Mouse (Mus musculus) forebrain, embryonic 16.5 days (tissue): ENCODE results near the gene Sirt6. TPM values are rescaled to one million over a fixed set of nuclear protein-coding genes. Genes with fewer than 3 reads are reported as not detected.
A peak's percentile ranks its signal among the peaks of the same experiment; 100 is the strongest.

Experiments
- ATAC-seq: fragments of 200-750 bp; cut with Nextera tagmentation; 2 replicates; pipeline ENCODE4 v1.8.0; 2017; ENCODE audit warnings: mild to moderate bottlenecking, moderate library complexity
- H3K27ac ChIP-seq: fragments of 300-500 bp; sonication (generic); 2 replicates; pipeline ENCODE4 v1.5.1; 2014; ENCODE audit warnings: low read length, control low read depth
- H3K27me3 ChIP-seq: fragments of 300-500 bp; sonication (generic); replicated peaks from 2 replicates; pipeline ENCODE4 v1.6.1; 2014; ENCODE audit warnings: low read length; ENCODE audit not compliant: control insufficient read depth, insufficient read depth
- H3K36me3 ChIP-seq: fragments of 300-500 bp; sonication (generic); 2 replicates; pipeline ENCODE4 v1.6.1; 2014; ENCODE audit not compliant: control insufficient read depth, insufficient read depth
- H3K4me1 ChIP-seq: fragments of 300-500 bp; sonication (generic); replicated peaks from 2 replicates; pipeline ENCODE4 v1.6.1; 2014; ENCODE audit warnings: low read length; ENCODE audit not compliant: control insufficient read depth, insufficient read depth
- H3K4me2 ChIP-seq: fragments of 300-500 bp; sonication (generic); 2 replicates; pipeline ENCODE4 v1.6.1; 2014; ENCODE audit warnings: mild to moderate bottlenecking, low read length, control low read depth
- H3K4me3 ChIP-seq: fragments of 300-500 bp; sonication (generic); replicated peaks from 2 replicates; pipeline ENCODE4 v1.5.1; 2014; ENCODE audit warnings: mild to moderate bottlenecking, low read length, control low read depth
- H3K9ac ChIP-seq: fragments of 300-500 bp; sonication (generic); replicated peaks from 2 replicates; pipeline ENCODE4 v1.6.1; 2014; ENCODE audit warnings: low read depth, low read length, control low read depth
- H3K9me3 ChIP-seq: fragments of 300-500 bp; sonication (generic); 2 replicates; pipeline ENCODE4 v1.6.1; 2016; ENCODE audit warnings: low read length; ENCODE audit not compliant: control insufficient read depth
- WGBS: fragments of 180-500 bp; shearing (Covaris S2); extraction: QIAGEN DNeasy Blood & Tissue Kit; methylation state at CpG from one replicate; pipeline ENCODE4 v1.1.7; 2014; 5-methylcytosine and 5-hydroxymethylcytosine counted together
- polyA plus RNA-seq: library from polyadenylated mRNA; unstranded; fragments of >200 nt; fragmentation: Nextera tagmentation; extraction: Ambion mirVana; gene quantifications from 2 replicates; pipeline ENCODE4 v1.2.1, GENCODE M21; 2015

Sirt6 gene
- polyA plus RNA-seq, 1 experiment from 2014 or later, result 55.1 TPM

DNA sequence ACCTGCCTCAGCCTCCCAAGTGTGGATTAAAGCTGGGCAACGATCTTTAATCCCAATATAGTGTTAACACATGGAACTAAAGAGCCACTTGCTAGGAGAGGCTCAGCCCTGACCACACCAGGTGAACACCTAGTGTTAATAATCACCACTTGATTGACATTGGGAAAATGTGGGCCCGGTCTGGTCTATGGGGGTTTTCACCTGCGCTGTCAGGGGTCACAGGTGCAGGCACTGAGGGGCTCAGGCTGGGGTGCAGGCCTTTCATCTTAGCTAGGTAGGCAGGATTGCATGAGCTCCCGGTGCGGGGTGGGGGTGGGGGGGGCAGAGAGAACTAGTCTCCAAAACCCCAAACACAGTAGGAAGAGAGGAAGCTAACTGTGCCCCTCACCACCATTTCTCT lies 28.0 kb downstream of the Sirt6 start:
- no peak overlapping the region for H3K4me2 ChIP-seq
- 81% methylated on average over 5 of the region's 5 CpGs for WGBS
- H3K4me1 ChIP-seq, result peaks cover 43% of the 10 kb centered on the region
- H3K27me3 ChIP-seq, result peaks cover 21% of the 10 kb centered on the region
- H3K36me3 ChIP-seq, result no peaks in the 10 kb centered on the region
- no peaks in the 10 kb centered on the region for H3K9me3 ChIP-seq
- H3K9ac ChIP-seq, result no peak overlapping the region
- H3K27ac ChIP-seq, result no peak overlapping the region
- H3K4me3 ChIP-seq, result no peak overlapping the region
- ATAC-seq, result no peak

DNA sequence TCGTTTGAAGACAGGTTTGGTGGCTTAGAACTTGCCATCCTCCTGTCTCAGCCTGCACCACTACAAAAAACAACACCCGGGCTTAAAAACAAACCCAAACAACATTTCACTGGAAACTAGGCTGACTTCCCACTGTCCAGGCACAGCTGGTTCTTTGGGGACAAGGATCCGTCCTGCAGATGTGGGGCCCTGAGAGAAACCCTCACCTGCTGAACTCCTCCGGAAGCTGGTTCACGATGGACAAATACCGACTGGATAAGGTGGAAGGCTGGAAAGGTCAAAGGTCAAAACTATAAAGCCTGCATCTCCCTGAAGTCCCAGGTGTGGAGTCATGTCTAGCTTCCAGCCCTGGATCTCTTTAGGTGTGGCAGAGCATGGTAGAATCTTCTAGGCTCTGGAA lies 28.7 kb downstream of the Sirt6 start:
- ATAC-seq, result no peak
- H3K27me3 ChIP-seq, result peaks cover 24% of the 10 kb centered on the region

DNA sequence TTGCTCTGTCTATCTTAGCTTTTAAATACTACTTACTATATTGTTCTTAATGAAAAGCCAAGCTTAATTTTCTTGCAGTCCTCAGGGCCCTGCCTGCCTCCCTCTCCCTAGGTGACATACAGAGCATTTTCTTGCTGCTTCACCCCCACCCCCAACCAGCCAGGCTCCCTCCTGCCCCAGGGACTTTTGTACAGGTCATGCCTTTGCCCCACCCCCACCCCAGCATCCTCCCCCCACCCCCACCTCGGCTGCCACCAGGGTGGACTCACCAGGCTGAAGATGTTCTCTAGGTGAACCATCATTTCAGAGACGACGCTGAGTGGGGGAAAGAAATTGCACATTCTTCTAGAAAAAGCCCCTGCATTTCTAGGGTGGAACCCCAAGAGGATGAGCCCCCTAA lies 29.3 kb downstream of the Sirt6 start:
- Histone ChIP-seq H3K9me3 (no peaks in the 10 kb centered on the region), H3K36me3 (no peaks in the 10 kb centered on the region), H3K4me3 (no peak overlapping the region), H3K4me2 (no peak overlapping the region), H3K27ac (no peak overlapping the region), H3K4me1 (peaks cover 43% of the 10 kb centered on the region), H3K27me3 (peaks cover 27% of the 10 kb centered on the region), H3K9ac (no peak overlapping the region)
- no peak for ATAC-seq
- 47% methylated on average over 3 of the region's 3 CpGs for WGBS

More for the DNA sequence above, 28.7 kb downstream of the Sirt6 start:
- H3K4me2 ChIP-seq, result no peak overlapping the region
- no peaks in the 10 kb centered on the region for H3K36me3 ChIP-seq
- H3K9ac ChIP-seq, result no peak overlapping the region
- 56% methylated on average over 6 of the region's 6 CpGs for WGBS
- H3K9me3 ChIP-seq, result no peaks in the 10 kb centered on the region
- no peak overlapping the region for H3K27ac ChIP-seq
- peaks cover 43% of the 10 kb centered on the region for H3K4me1 ChIP-seq
- no peak overlapping the region for H3K4me3 ChIP-seq

DNA sequence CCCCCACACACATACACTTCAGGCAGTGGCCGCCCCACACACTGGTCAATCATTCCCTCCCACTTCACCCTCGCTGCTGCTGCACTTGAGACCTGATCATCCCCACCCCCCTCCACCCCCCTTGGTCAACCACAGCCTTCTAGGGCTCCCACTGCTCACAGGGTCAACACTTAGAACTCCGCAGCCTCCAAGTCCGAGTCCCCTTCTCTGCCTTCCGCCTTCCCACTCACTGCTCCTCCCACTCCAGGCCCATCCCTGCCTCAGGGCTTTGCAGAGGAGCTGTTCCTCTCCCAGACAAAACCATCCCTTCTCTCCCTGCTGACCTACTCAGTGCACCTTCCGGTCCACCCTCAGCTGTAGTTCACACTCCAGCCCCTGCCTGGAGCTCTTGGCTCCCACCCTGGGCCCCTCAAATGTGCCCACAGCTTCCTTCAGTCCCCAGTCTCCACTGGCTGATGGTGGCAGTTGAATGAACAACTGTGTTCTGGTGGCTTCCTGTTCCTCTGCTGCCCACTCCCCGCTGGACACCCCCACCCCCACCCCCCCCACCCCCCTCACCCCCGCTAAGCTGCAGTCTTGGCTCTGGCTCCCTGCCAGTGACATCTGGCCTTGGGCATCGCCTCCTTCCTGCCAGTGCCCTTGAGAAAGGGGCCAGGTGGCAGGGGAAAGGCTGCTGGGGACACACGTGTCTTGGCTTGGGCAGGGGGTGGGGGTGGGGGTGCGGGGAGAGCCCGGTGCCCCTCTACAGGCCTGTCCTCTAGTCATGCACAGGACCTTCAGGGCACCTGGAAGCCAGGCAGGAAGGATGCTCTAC lies 30.3 kb downstream of the Sirt6 start:
- peak; percentile 14 for ATAC-seq
- Histone ChIP-seq H3K36me3 (no peaks in the 10 kb centered on the region), H3K9ac (no peak overlapping the region), H3K4me3 (no peak overlapping the region), H3K27ac (no peak overlapping the region), H3K4me2 (no peak overlapping the region), H3K9me3 (no peaks in the 10 kb centered on the region), H3K4me1 (peaks cover 39% of the 10 kb centered on the region), H3K27me3 (peaks cover 30% of the 10 kb centered on the region)
- WGBS, result 7% methylated on average over 12 of the region's 12 CpGs

GRCm38 (mm10) chr10:81596611-81597010 lies 31.0 kb downstream of the Sirt6 start:
- Histone ChIP-seq H3K27me3 (peaks cover 27% of the 10 kb centered on the region), H3K27ac (peak overlapping the region; percentile 14; the same call in 1 of the 2 replicates), H3K9me3 (no peaks in the 10 kb centered on the region), H3K4me1 (peaks cover 38% of the 10 kb centered on the region), H3K9ac (peak overlapping the region; percentile 46), H3K36me3 (no peaks in the 10 kb centered on the region), H3K4me3 (peak overlapping the region; percentile 15; the same call in 1 of the 2 replicates), H3K4me2 (peak overlapping the region; percentile 37)
- no peak for ATAC-seq
- 0% methylated on average over 10 of the region's 10 CpGs for WGBS

DNA sequence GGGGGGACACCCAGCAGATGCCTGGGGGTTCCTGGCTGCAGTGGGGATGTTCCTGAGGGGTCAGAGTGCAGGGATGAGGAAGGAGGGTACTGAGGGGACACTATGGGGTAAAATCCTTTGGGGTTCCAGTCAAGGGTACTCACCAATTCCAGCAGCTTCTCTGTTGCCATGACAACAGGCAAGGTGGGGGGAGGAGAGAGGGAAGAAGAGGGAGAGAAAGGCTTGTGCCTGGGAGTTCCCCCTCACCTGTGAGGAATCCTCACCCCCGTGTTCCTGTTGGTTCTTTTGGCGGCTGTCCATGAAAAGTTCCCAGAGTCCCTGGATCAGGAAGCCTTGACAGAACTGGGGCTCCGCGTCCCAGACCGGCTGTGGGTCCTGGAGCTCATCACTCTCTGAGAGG lies 32.0 kb downstream of the Sirt6 start:
- Histone ChIP-seq H3K4me3 (no peak overlapping the region), H3K4me1 (peaks cover 28% of the 10 kb centered on the region), H3K4me2 (no peak overlapping the region), H3K9me3 (no peaks in the 10 kb centered on the region), H3K27me3 (peaks cover 27% of the 10 kb centered on the region), H3K36me3 (no peaks in the 10 kb centered on the region), H3K9ac (no peak overlapping the region), H3K27ac (no peak overlapping the region)
- 43% methylated on average over 5 of the region's 5 CpGs for WGBS
- no peak for ATAC-seq

DNA sequence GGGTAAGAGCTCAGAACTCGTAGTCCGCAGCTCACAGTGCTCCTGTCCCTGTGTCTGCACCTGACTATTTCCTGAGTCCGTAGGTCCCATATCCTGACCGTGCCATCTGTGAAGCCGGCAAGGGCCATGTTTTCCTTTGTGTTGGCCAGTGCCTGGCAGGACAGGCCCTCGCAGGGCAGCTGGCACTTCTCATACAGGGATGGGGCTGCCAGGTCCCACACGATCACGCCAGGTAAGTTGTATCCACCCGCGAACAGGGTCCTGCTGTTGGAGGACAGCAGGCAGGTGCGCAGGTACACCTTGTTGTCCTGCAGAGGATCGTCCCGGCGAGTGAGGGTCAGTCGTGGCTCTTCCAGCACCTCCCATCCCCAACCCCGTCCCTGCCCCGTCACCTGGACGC lies 33.7 kb downstream of the Sirt6 start:
- Histone ChIP-seq H3K9me3 (no peaks in the 10 kb centered on the region), H3K4me3 (no peak overlapping the region), H3K36me3 (no peaks in the 10 kb centered on the region), H3K9ac (no peak overlapping the region), H3K27ac (no peak overlapping the region), H3K4me1 (peaks cover 26% of the 10 kb centered on the region), H3K4me2 (no peak overlapping the region), H3K27me3 (peaks cover 25% of the 10 kb centered on the region)
- 76% methylated on average over 18 of the region's 18 CpGs for WGBS
- ATAC-seq, result no peak

- H3K4me2 ChIP-seq, result no peak overlapping the region
- H3K4me1 ChIP-seq, result peaks cover 26% of the 10 kb centered on the region
- peaks cover 22% of the 10 kb centered on the region for H3K27me3 ChIP-seq
- H3K9me3 ChIP-seq, result no peaks in the 10 kb centered on the region
- ATAC-seq, result no peak
- H3K4me3 ChIP-seq, result no peak overlapping the region
- no peak overlapping the region for H3K27ac ChIP-seq
- H3K36me3 ChIP-seq, result no peaks in the 10 kb centered on the region
- WGBS, result 73% methylated on average over 4 of the region's 4 CpGs
- no peak overlapping the region for H3K9ac ChIP-seq
These were observed 34.4 kb downstream of the Sirt6 start for GRCm38 (mm10) chr10:81593223-81593622.

GRCm38 (mm10) chr10:81592631-81593030 lies 35.0 kb downstream of the Sirt6 start:
- H3K9me3 ChIP-seq, result no peaks in the 10 kb centered on the region
- no peaks in the 10 kb centered on the region for H3K36me3 ChIP-seq
- ATAC-seq, result no peak
- WGBS, result 81% methylated on average over 7 of the region's 7 CpGs
- peaks cover 24% of the 10 kb centered on the region for H3K4me1 ChIP-seq
- H3K9ac ChIP-seq, result no peak overlapping the region
- peaks cover 20% of the 10 kb centered on the region for H3K27me3 ChIP-seq
- H3K27ac ChIP-seq, result no peak overlapping the region
- no peak overlapping the region for H3K4me3 ChIP-seq
- H3K4me2 ChIP-seq, result no peak overlapping the region
